Mouse (Mus musculus) gastrocnemius, postnatal 14 days (tissue): ENCODE results near the gene Zfp365. TPM values are rescaled to one million over a fixed set of nuclear protein-coding genes. Genes with fewer than 3 reads are reported as not detected.
A peak's percentile ranks its signal among the peaks of the same experiment; 100 is the strongest.

Source experiments
- DNase-seq: peaks from one replicate; pipeline ENCODE4 v3.0.0; 2021; ENCODE audit warnings: mixed read lengths
- intact Hi-C: fragments of 180-260 bp; cut with DNase I; formaldehyde crosslinking; loops from one replicate; pipeline ENCODE4 v1.15.1; 2025; ENCODE audit warnings: low total_unique reads
- total RNA-seq, 2 experiments: library from RNA; stranded (reverse); gene quantifications; 2 replicates each; pipeline ENCODE4 v1.2.3; 2021

The Zfp365 gene
- total RNA-seq, 2 experiments from 2014 or later: 0.33 to 0.41 TPM

DNA sequence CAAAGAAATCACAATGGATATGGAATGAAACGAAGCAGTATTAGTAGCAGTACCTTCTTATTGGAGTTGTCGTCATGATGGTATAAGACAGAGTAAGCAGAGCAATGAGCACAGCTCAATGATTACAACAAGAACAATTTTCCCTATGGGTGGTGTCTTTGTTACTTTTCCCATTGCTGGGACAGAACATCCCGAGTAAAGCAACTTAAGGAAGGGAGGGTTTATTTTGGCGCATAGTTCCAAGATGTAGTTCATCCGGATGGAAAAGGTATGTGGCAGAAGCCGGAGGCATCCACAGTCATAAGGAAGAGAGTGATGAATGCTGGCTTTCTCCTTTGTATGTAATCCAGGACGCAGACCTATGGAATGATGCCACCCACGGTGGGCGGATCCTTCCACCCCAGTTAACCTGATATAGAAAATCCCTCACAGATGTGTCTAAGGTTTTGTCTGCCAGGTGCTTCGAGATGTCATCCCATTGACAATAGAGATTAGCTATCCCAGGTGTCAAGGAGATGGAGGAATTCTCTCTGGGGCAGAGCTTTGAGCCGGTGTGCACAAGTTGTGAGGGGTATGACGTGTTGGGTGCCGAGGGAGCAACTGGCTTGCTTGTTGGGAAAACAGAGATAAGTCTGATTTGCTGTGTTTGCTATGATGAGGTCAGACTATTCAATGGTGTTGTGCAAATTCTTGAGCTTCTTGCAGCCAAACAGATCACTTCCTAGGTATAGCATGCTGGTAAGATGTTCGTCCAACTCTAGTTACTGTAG, 55.5 kb downstream of the Zfp365 start:
- DNase-seq: no peak
- intact Hi-C loops: loop anchor here (10.0 kb wide), 1 partner anchor 322 kb away; the partner anchor contains the start of gene Egr2

DNA sequence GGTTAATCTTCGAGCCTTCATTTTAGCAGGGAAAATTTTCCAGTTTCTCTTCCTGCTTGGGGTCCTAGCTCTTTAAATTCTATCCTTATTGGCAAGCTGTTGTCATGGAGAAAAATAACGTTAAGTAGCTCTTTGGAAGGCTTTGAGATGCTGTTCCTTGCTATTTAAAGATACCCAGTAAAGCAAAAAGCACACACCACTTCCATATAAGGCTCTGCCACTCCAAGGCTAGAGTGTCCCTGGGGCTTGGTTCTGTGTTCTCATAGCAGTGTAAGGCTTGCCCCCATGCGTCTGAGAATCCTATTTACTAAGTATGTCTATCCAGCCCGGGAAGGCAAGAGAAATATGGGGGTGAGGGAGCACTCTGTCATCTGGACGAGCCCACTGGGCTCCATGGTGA, 56.7 kb downstream of the Zfp365 start:
- intact Hi-C loops: loop anchor here (10.0 kb wide), 1 partner anchor 321 kb away; the partner anchor contains the start of gene Egr2
- no peak for DNase-seq

DNA sequence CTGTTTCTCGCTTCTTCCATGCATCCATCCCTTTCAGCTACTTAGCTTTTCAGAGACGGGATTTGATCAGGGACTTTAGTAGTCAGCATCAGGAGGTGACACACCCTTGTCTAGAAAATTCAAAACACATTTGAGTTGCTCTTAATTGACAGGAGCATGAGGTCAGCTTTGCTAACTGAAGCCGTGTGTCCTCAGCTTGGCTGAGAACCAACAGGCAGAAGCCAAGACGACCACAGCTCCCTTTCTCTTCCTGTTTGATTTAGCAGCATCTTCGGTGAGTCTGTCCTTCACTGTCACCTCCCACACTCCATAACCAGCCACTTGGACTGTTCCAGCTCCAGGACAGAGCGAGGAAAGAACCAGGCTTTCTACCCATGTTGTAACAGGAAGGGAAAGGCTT, 60.1 kb downstream of the Zfp365 start:
- DNase-seq: no peak
- intact Hi-C loops: loop anchor here (10.0 kb wide), 1 partner anchor 318 kb away; the partner anchor contains the start of gene Egr2

DNA sequence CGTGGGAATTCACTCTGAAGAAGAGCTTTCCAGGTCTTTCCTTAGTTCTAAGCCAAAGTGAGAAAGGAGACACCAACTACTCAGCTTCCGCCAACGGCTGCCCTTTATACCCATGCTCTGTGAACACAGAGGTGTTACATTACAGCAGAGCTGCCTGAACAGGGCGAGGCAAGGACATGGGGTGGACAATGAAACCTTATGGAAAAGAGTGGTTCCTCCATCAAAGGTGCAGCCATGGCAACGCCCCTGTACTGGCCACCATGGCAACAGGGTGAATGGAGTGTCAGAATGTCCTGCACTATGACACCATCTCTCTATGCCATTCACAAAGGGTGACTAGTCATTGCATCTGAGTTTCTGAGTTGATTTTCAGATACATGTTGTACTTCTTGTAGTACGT, 61.4 kb downstream of the Zfp365 start:
- DNase-seq: no peak
- intact Hi-C loops: loop anchor here (10.0 kb wide), 1 partner anchor 316 kb away; the partner anchor contains the start of gene Egr2

DNA sequence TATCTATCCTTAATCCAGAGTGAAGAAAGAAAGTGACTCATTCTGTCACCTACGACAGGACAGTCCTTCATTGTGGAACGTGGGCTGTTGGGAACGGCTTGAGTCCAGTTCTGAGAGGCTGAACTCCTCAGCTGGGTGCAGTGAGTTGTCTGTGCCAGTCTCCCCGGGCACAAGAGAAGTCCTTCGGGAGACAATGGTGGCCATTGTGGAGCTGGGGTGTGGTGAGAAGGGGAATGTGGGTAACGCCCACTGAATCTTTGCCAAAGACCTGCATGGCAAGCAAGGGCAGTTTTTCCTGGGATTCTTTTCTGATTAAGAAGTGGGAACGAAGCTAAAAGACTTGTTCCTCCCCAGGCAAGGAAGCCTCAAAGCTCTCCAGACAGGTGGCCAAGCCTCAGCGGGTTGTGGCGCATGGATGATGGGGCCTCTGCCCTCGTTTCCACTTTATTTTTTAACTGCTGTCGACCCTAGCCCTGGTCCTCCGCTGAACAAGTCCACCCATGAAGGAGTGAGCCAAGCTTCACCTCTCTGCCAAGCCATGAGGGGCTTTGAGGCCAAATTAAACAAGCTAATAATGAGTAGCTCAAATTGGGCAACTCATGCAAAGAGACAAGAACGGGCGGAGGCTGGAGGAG, 66.3 kb downstream of the Zfp365 start:
- intact Hi-C loops: no loop called here
- no peak for DNase-seq

DNA sequence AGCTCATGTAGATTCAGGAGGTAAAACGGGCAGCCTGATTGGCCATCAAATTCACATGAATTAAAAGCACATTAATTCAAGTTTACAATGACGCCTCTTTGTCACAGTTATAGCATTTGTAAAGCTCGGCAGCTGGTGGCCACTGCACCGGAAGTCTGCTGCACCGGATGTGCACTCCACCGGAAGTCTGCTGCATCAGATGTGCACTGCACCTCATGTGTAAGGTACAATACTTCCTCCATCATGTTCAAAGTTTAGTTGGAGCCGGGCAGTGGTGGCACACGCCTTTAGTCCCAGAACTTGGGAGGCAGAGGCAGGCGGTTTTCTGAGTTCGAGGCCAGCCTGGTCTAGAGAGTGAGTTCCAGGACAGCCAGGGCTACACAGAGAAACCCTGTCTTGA, 70.9 kb downstream of the Zfp365 start:
- DNase-seq: no peak
- intact Hi-C loops: no loop called here

DNA sequence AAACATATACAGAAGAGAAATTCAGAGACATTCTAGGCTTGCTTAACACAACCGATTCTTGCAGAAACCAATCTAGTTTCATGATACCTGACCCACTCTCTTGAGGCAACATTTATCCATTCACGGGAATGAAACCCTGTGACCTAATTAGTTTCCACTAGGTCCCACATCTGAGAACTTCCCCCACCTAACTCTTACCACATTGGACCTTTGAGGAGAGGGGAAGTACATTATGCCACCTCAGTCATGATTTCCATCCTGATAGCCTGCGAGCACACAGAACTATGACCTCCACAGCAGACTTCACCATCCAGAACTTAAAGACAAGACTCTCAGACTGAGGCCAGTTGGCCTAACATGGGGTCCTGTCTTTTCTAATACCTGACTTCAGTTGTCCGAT, 71.7 kb downstream of the Zfp365 start:
- DNase-seq: no peak
- intact Hi-C loops: no loop called here

DNA sequence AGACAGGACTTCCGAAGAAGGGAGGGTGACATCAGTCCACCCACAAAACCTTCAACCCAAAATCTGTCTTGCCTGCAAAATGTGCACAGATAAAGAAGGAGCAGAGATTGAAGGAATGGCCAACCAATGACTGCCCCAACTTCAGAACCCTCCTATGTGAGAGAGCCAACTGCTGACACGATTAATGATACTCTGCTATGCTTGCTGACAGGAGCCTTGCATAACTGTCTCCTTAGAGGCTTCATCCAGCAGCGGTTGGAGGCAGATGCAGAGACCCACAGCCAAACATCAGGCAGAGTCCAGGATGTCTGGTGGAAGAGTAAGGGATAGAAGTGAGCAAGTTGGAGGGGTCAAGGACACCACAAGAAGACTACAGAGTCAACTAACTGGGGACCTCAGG, 73.3 kb downstream of the Zfp365 start:
- intact Hi-C loops: no loop called here

DNA sequence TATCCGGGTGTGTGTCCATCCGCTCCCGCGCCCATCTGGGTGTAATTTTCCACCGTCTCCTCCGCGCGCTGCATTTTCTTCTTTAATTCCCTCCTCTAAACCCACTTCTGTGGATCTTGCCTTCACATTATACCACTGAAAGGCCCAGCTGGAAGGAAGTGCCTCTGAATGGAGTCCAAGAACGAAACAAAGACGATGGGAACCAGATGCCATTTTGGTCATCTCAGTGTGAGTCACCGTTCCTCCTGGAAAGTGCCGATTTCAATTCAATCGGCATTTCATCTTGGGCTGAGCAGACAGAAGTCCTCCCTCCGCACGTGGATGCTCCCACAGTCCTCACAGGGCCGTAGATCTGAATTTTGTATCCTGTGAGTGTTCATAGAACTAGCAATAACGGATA, 76.0 kb downstream of the Zfp365 start:
- intact Hi-C loops: no loop called here

More for the DNA sequence above, 73.3 kb downstream of the Zfp365 start:
- peak; percentile 46 for DNase-seq

More for the DNA sequence above, 76.0 kb downstream of the Zfp365 start:
- no peak for DNase-seq

Other genes with a start within 250 kb of the Zfp365 start
- 1 to 10 TPM; 1.1 to 1.8 TPM for gene Rtkn2, start 66.9 kb upstream of the Zfp365 start, total RNA-seq